Mouse (Mus musculus): Measurements from ENCODE around the gene Gm4792. TPM values are rescaled to one million over a fixed set of nuclear protein-coding genes. Genes with fewer than 3 reads are reported as not detected.

Gene Gm4792
- polyA plus RNA-seq, 1 experiment from 2014 or later = 0.31 TPM

DNA sequence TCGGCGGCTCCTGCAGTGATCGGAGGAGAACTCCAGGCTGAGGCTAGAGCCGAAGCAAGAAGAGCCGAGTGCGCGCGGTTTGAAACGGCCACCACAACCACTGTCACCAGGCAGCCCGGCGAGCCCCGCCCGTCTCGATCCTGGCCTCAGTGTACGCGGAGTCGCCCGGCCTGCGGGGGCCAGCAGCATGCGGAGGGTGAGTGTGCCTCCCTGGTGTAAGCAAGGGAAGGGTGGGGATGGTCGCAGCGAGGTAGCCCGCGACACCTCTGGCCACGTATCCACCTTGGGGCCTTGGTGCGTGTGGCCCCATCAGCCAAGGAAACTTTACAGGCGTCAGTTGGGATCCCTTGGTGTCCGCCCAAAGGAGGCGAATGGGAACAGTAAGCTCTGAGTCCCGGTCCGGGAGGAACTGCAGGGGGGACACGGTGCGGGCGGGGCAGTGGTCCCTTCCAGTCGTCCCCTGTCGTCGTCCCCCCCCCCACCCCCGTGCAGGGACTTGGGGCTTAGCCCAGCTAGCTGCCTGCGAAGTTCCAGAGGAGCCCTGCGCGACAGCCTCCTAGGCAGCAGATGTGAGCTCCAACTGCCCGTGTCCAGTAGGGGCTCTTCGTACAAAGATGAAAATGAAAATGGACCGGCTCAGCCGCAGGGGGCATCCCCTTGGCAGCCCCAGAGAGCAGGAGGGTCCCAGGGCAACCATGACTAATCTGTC is 13.7 kb upstream of the Gm4792 start:
- Histone ChIP-seq H3K9me3 (ENCODE audit: control insufficient read depth, low read length) (no peaks in the 10 kb centered on the region), H3K9ac (ENCODE audit: low read depth, low read length) (peak overlapping the region; percentile 63), H3K4me1 (replicated peaks; ENCODE audit: control insufficient read depth, insufficient read depth, low read length) (0 out of 2 replicates have a peak, but pooled peaks cover 2% of the 10 kb centered on the region), H3K4me2 (replicated peaks; ENCODE audit: low read depth, low read length) (peak overlapping the region; percentile 97), H3K27me3 (ENCODE audit: control insufficient read depth, insufficient read depth, low read length) (peaks cover 7% of the 10 kb centered on the region; the same call in 1 of the 2 replicates), H3K36me3 (ENCODE audit: control insufficient read depth, insufficient read depth, low read length) (no peaks in the 10 kb centered on the region), H3K4me3 (ENCODE audit: low read depth, low read length) (peak overlapping the region; percentile 47), H3K27ac (ENCODE audit: low read depth, low read length) (no peak overlapping the region)
- ATAC-seq (ENCODE audit: low FRiP score) (peak; percentile 76), DNase-seq (ENCODE audit: low spot score) (peak; percentile 67)
- WGBS = under 1% methylated on average over 45 of the region's 45 CpGs

DNA sequence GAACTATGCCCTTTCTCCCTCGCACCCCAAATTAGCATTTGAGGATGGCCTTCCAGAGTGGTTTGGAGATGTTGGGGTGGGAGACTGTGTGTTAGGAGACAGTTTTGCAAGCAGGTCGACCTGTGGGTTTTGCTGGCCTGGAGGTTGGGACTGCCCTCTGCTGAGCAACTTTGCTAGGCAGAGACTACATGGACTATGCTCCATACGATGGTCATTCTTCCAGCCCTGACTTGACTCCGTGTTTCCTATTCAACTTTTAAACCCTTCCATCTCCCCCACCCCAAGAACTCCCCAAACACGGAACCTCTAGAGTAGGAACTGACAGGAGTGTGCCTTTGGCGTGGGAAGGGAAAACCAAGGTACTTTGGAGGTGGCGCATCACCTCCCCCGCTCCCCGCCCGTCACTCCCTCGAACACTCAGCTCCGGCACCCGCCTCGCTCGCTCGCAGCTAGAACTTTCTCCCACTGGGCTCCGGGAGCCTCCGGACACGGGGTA is 13.1 kb upstream of the Gm4792 start, which contains the start of gene Tmcc3:
Tmcc3 (plus strand) TSS at position 439 of the 496 bp plus-strand sequence.
- H3K9me3 ChIP-seq (ENCODE audit: control insufficient read depth, low read length) = no peaks in the 10 kb centered on the region
- H3K4me1 ChIP-seq (replicated peaks; ENCODE audit: control insufficient read depth, insufficient read depth, low read length) = 0 out of 2 replicates have a peak, but pooled peaks cover 2% of the 10 kb centered on the region
- H3K27ac ChIP-seq (ENCODE audit: low read depth, low read length) = no peak within 1 kb of the TSS
- peak; percentile 57 for ATAC-seq (ENCODE audit: low FRiP score)
- H3K27me3 ChIP-seq (ENCODE audit: control insufficient read depth, insufficient read depth, low read length) = peaks cover 7% of the 10 kb centered on the region; the same call in 1 of the 2 replicates
- H3K4me2 ChIP-seq (replicated peaks; ENCODE audit: low read depth, low read length) = peak within 1 kb of the TSS; percentile 97
- 2% methylated on average over 19 of the region's 19 CpGs for WGBS
- peak within 1 kb of the TSS; percentile 47 for H3K4me3 ChIP-seq (ENCODE audit: low read depth, low read length)
- H3K9ac ChIP-seq (ENCODE audit: low read depth, low read length) = peak within 1 kb of the TSS; percentile 63
- DNase-seq (ENCODE audit: low spot score) = no peak
- H3K36me3 ChIP-seq (ENCODE audit: control insufficient read depth, insufficient read depth, low read length) = no peaks in the 10 kb centered on the region

DNA sequence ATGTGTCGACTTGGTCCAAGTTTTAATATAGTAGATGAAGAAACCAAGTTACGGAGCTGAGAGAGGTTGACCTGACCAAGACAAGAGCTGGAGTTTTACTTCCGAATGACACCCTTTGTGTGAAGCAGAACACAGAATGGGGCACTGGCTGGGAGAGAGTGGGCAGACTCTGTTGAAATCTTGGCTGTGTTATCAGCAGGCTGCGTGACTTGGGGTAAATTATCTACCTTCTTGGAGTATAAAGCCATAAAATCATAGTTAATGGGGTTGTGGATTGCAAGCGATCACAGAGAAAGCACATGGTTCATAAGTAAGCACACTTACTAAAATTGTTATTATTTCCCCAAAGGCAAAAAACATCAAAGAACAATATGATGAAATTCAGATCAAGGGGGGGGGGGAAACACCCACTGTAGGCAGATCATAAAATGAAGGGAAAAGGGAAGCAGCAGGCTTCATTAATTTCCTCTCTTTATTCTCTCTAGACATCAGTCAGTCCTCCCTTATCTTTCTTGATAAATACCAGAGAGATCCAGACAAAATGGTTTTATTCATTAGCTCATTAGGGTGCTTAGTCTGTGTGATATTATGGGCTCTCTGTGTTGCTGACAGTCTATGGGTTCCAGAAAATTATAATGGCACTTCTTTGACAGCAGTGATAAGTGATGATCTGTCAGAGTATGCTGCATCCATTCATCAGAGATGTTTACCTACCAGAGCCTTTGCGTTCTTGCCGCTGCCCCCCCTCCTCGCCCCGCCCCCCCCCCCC is 12.2 kb upstream of the Gm4792 start:
- Histone ChIP-seq H3K27ac (ENCODE audit: low read depth, low read length) (no peak overlapping the region), H3K4me2 (replicated peaks; ENCODE audit: low read depth, low read length) (no peak overlapping the region), H3K36me3 (ENCODE audit: control insufficient read depth, insufficient read depth, low read length) (no peaks in the 10 kb centered on the region), H3K4me1 (replicated peaks; ENCODE audit: control insufficient read depth, insufficient read depth, low read length) (0 out of 2 replicates have a peak, but pooled peaks cover 2% of the 10 kb centered on the region), H3K4me3 (ENCODE audit: low read depth, low read length) (no peak overlapping the region), H3K27me3 (ENCODE audit: control insufficient read depth, insufficient read depth, low read length) (peaks cover 7% of the 10 kb centered on the region; the same call in 1 of the 2 replicates), H3K9me3 (ENCODE audit: control insufficient read depth, low read length) (no peaks in the 10 kb centered on the region), H3K9ac (ENCODE audit: low read depth, low read length) (no peak overlapping the region)
- WGBS = 69% methylated on average over 7 of the region's 9 CpGs
- ATAC-seq (ENCODE audit: low FRiP score) (no peak), DNase-seq (ENCODE audit: low spot score) (no peak)

GRCm38 (mm10) chr10:94305526-94305925 is 7.0 kb upstream of the Gm4792 start:
- ATAC-seq (ENCODE audit: low FRiP score) = no peak
- WGBS = 65% methylated on average over 5 of the region's 5 CpGs
- H3K4me2 ChIP-seq (replicated peaks; ENCODE audit: low read depth, low read length) = no peak overlapping the region
- no peaks in the 10 kb centered on the region for H3K36me3 ChIP-seq (ENCODE audit: control insufficient read depth, insufficient read depth, low read length)
- no peak overlapping the region for H3K9ac ChIP-seq (ENCODE audit: low read depth, low read length)
- H3K4me1 ChIP-seq (replicated peaks; ENCODE audit: control insufficient read depth, insufficient read depth, low read length) = no peaks in the 10 kb centered on the region
- H3K4me3 ChIP-seq (ENCODE audit: low read depth, low read length) = no peak overlapping the region
- no peaks in the 10 kb centered on the region for H3K27me3 ChIP-seq (ENCODE audit: control insufficient read depth, insufficient read depth, low read length)
- DNase-seq (ENCODE audit: low spot score) = peak; percentile 53
- H3K27ac ChIP-seq (ENCODE audit: low read depth, low read length) = no peak overlapping the region
- no peaks in the 10 kb centered on the region for H3K9me3 ChIP-seq (ENCODE audit: control insufficient read depth, low read length)

DNA sequence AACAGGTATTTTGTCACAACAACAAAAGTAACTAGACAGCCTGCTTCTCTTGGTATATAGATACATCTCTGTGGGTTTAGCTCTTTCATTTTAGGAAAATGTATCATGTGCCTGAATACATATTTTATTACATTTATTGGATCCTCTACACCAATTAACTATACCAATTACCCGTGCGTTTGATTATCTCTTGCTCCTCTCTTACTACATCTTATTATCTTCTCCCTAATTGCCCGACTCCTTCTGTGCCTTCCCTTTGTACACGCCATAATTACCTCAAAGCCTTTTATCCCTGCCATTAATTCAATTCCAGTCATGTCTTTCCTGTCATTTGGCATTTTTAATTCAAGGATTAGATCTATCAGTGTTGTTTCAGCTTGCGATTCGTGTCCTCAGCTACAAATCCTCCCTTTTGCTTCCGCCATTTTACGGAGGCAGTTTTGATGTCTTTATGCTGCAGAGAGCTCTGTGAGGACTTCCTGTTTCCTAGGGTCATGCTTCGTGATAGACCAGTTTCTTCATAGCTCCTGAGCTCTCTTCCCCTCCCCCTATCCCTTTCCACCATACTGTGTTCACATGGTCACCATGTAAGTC is 5.7 kb upstream of the Gm4792 start:
- ATAC-seq (ENCODE audit: low FRiP score) = no peak
- no peaks in the 10 kb centered on the region for H3K9me3 ChIP-seq (ENCODE audit: control insufficient read depth, low read length)
- no peak overlapping the region for H3K9ac ChIP-seq (ENCODE audit: low read depth, low read length)
- no peak for DNase-seq (ENCODE audit: low spot score)
- no peaks in the 10 kb centered on the region for H3K27me3 ChIP-seq (ENCODE audit: control insufficient read depth, insufficient read depth, low read length)
- 89% methylated on average over 9 of the region's 9 CpGs for WGBS
- no peak overlapping the region for H3K27ac ChIP-seq (ENCODE audit: low read depth, low read length)
- no peak overlapping the region for H3K4me2 ChIP-seq (replicated peaks; ENCODE audit: low read depth, low read length)
- no peaks in the 10 kb centered on the region for H3K4me1 ChIP-seq (replicated peaks; ENCODE audit: control insufficient read depth, insufficient read depth, low read length)
- no peak overlapping the region for H3K4me3 ChIP-seq (ENCODE audit: low read depth, low read length)
- H3K36me3 ChIP-seq (ENCODE audit: control insufficient read depth, insufficient read depth, low read length) = no peaks in the 10 kb centered on the region

- Histone ChIP-seq H3K36me3 (ENCODE audit: control insufficient read depth, insufficient read depth, low read length) (no peaks in the 10 kb centered on the region), H3K27ac (ENCODE audit: low read depth, low read length) (no peak overlapping the region), H3K27me3 (ENCODE audit: control insufficient read depth, insufficient read depth, low read length) (no peaks in the 10 kb centered on the region), H3K9me3 (ENCODE audit: control insufficient read depth, low read length) (no peaks in the 10 kb centered on the region), H3K4me1 (replicated peaks; ENCODE audit: control insufficient read depth, insufficient read depth, low read length) (peaks cover 8% of the 10 kb centered on the region), H3K9ac (ENCODE audit: low read depth, low read length) (no peak overlapping the region), H3K4me2 (replicated peaks; ENCODE audit: low read depth, low read length) (no peak overlapping the region), H3K4me3 (ENCODE audit: low read depth, low read length) (no peak overlapping the region)
- ATAC-seq (ENCODE audit: low FRiP score) (no peak), DNase-seq (ENCODE audit: low spot score) (no peak)
- 93% methylated on average over 2 of the region's 2 CpGs for whole genome bisulfite sequencing
These were observed 798 bp upstream of the Gm4792 start for GRCm38 (mm10) chr10:94299301-94299700.

- H3K4me1 ChIP-seq (replicated peaks; ENCODE audit: control insufficient read depth, insufficient read depth, low read length) = peaks cover 8% of the 10 kb centered on the region
- no peaks in the 10 kb centered on the region for H3K9me3 ChIP-seq (ENCODE audit: control insufficient read depth, low read length)
- H3K9ac ChIP-seq (ENCODE audit: low read depth, low read length) = no peak overlapping the region
- ATAC-seq (ENCODE audit: low FRiP score) (no peak), DNase-seq (ENCODE audit: low spot score) (no peak)
- peak overlapping the region; percentile 52; the same call in 1 of the 2 replicates for H3K27ac ChIP-seq (ENCODE audit: low read depth, low read length)
- H3K27me3 ChIP-seq (ENCODE audit: control insufficient read depth, insufficient read depth, low read length) = no peaks in the 10 kb centered on the region
- no peak overlapping the region for H3K4me2 ChIP-seq (replicated peaks; ENCODE audit: low read depth, low read length)
- H3K36me3 ChIP-seq (ENCODE audit: control insufficient read depth, insufficient read depth, low read length) = no peaks in the 10 kb centered on the region
- no peak overlapping the region for H3K4me3 ChIP-seq (ENCODE audit: low read depth, low read length)
- 94% methylated on average over 5 of the region's 5 CpGs for WGBS
These were observed 2.4 kb downstream of the Gm4792 start for GRCm38 (mm10) chr10:94295923-94296605.
